Mouse (Mus musculus) midbrain, embryonic 10.5 days (tissue): ENCODE results near the gene Serpinb7. TPM values are rescaled to one million over a fixed set of nuclear protein-coding genes. Genes with fewer than 3 reads are reported as not detected.

Source experiments
- polyA plus RNA-seq: library from polyadenylated mRNA; unstranded; fragments of >200 nt; fragmentation: Nextera tagmentation; extraction: Ambion mirVana; gene quantifications from 2 replicates; pipeline ENCODE4 v1.2.1, GENCODE M21; 2016

Serpinb7 gene
- polyA plus RNA-seq, 1 experiment from 2014 or later: not detected

Other genes with a start within 250 kb of the Serpinb7 start
- gene Serpinb3b, start 121.3 kb upstream of the Serpinb7 start, polyA plus RNA-seq: not detected in 2 replicates
- gene Serpinb3c, start 121.3 kb upstream of the Serpinb7 start, polyA plus RNA-seq: not detected in 2 replicates
- not detected in 2 replicates for gene Serpinb11, start 38.5 kb upstream of the Serpinb7 start, polyA plus RNA-seq
- not detected in 2 replicates for gene Serpinb2, start 111.8 kb downstream of the Serpinb7 start, polyA plus RNA-seq
- gene Serpinb8, start 190.4 kb downstream of the Serpinb7 start, polyA plus RNA-seq: 0.48 TPM in 2 replicates